Mouse (Mus musculus): ENCODE measurements at regions not wholly inside any gene's neighbourhood (a gene's known extent, or its start where the extent isn't known, plus 50 kb on each side); places are given as distances from the start of the nearest gene placed in this dataset.

- DNase-seq (ENCODE audit: low spot score in 2 of 2) = no peak
These were observed 331.9 kb upstream of the Robo2 start for GRCm38 (mm10) chr16:74743512-74743911.

- no peak for DNase-seq (ENCODE audit: low spot score in 2 of 2)
These were observed 327.8 kb upstream of the Robo2 start for GRCm38 (mm10) chr16:74739194-74740135.

- no peak for DNase-seq (ENCODE audit: low spot score in 2 of 2)
These were observed 321.5 kb upstream of the Robo2 start for GRCm38 (mm10) chr16:74732940-74733776.

- DNase-seq (ENCODE audit: low spot score in 2 of 2) = no peak
These were observed 318.7 kb upstream of the Robo2 start for GRCm38 (mm10) chr16:74730169-74730794.

GRCm38 (mm10) chr16:74723217-74723616, 311.6 kb upstream of the Robo2 start:
- DNase-seq (ENCODE audit: low spot score in 2 of 2) = no peak

- no peak for DNase-seq (ENCODE audit: low spot score in 2 of 2)
These were observed 306.5 kb upstream of the Robo2 start for GRCm38 (mm10) chr16:74718154-74718553.

GRCm38 (mm10) chr16:74717622-74718021, 306.0 kb upstream of the Robo2 start:
- DNase-seq (ENCODE audit: low spot score in 2 of 2) = no peak

GRCm38 (mm10) chr16:74714950-74715349, 303.3 kb upstream of the Robo2 start:
- no peak for DNase-seq (ENCODE audit: low spot score in 2 of 2)

- DNase-seq (ENCODE audit: low spot score in 2 of 2) = no peak
These were observed 300.9 kb upstream of the Robo2 start for GRCm38 (mm10) chr16:74712515-74712914.

GRCm38 (mm10) chr16:74702067-74702466, 290.4 kb upstream of the Robo2 start:
- DNase-seq (ENCODE audit: low spot score in 2 of 2) = no peak

- DNase-seq (ENCODE audit: low spot score in 2 of 2) = no peak
These were observed 271.7 kb upstream of the Robo2 start for GRCm38 (mm10) chr16:74683371-74683770.

- no peak for DNase-seq (ENCODE audit: low spot score in 2 of 2)
These were observed 264.0 kb upstream of the Robo2 start for GRCm38 (mm10) chr16:74675586-74675985.

- DNase-seq (ENCODE audit: low spot score in 2 of 2) = no peak
These were observed 259.8 kb upstream of the Robo2 start for GRCm38 (mm10) chr16:74671466-74671865.

GRCm38 (mm10) chr16:74664337-74664736, 252.7 kb upstream of the Robo2 start:
- no peak for DNase-seq (ENCODE audit: low spot score in 2 of 2)

- no peak for DNase-seq (ENCODE audit: low spot score in 2 of 2)
These were observed 239.6 kb upstream of the Robo2 start for GRCm38 (mm10) chr16:74651244-74651643.

- no peak for DNase-seq (ENCODE audit: low spot score in 2 of 2)
These were observed 237.6 kb upstream of the Robo2 start for GRCm38 (mm10) chr16:74649207-74649606.

- DNase-seq (ENCODE audit: low spot score in 2 of 2) = no peak
These were observed 236.8 kb upstream of the Robo2 start for GRCm38 (mm10) chr16:74648384-74648783.

- no peak for DNase-seq (ENCODE audit: low spot score in 2 of 2)
These were observed 233.2 kb upstream of the Robo2 start for GRCm38 (mm10) chr16:74644750-74645366.

GRCm38 (mm10) chr16:74639805-74640204, 228.2 kb upstream of the Robo2 start:
- no peak for DNase-seq (ENCODE audit: low spot score in 2 of 2)

GRCm38 (mm10) chr16:74637638-74638037, 226.0 kb upstream of the Robo2 start:
- DNase-seq (ENCODE audit: low spot score in 2 of 2) = no peak

- DNase-seq (ENCODE audit: low spot score in 2 of 2) = no peak
These were observed 214.2 kb upstream of the Robo2 start for GRCm38 (mm10) chr16:74625783-74626182.
